Mouse (Mus musculus) layer of hippocampus, postnatal 14 days (tissue): ENCODE data around the gene 5830411N06Rik. TPM values are rescaled to one million over a fixed set of nuclear protein-coding genes. Genes with fewer than 3 reads are reported as not detected.

Source experiments
- total RNA-seq, 2 experiments: library from RNA; stranded (reverse); gene quantifications; 2 replicates each; pipeline ENCODE4 v1.2.3; 2021

5830411N06Rik gene
- total RNA-seq, 2 experiments from 2014 or later: 0.23 to 0.33 TPM

Other genes with a start within 250 kb of the 5830411N06Rik start
- 10 to 100 TPM; 21.9 to 25.7 TPM for gene Zfp511, start 210.9 kb upstream of the 5830411N06Rik start, total RNA-seq
- gene Tubgcp2, start 210.6 kb upstream of the 5830411N06Rik start, total RNA-seq: 10 to 100 TPM; 34.9 to 39.3 TPM
- under 1 TPM; 0.37 to 0.64 TPM for gene Msx3, start 198.2 kb upstream of the 5830411N06Rik start, total RNA-seq
- 100 to 1,000 TPM; 203 to 219 TPM for gene Caly, start 164.7 kb upstream of the 5830411N06Rik start, total RNA-seq
- gene Prap1, start 153.9 kb upstream of the 5830411N06Rik start, total RNA-seq: not detected
- gene Fuom, start 144.8 kb upstream of the 5830411N06Rik start, total RNA-seq: 10 to 100 TPM; 37.6 to 37.8 TPM
- 1 to 10 TPM; 3.8 to 6.1 TPM for gene Paox, start 131.5 kb upstream of the 5830411N06Rik start, total RNA-seq
- 10 to 100 TPM; 52.6 to 56.0 TPM for gene Echs1, start 130.8 kb upstream of the 5830411N06Rik start, total RNA-seq
- gene Mtg1, start 109.7 kb upstream of the 5830411N06Rik start, total RNA-seq: 10 to 100 TPM; 21.8 to 23.6 TPM
- gene Sprn, start 92.4 kb upstream of the 5830411N06Rik start, total RNA-seq: 100 to 1,000 TPM; 192 to 199 TPM
- gene Olfr522, start 82.5 kb upstream of the 5830411N06Rik start, total RNA-seq: not detected
- gene Olfr523, start 74.1 kb upstream of the 5830411N06Rik start, total RNA-seq: under 1 TPM; 0.12 to 0.24 TPM
- not detected for gene Olfr524, start 41.3 kb upstream of the 5830411N06Rik start, total RNA-seq
- under 1 TPM; 0.85 to 0.98 TPM for gene Cd163l1, start 29.0 kb upstream of the 5830411N06Rik start, total RNA-seq
- gene Olfr525, start 73.6 kb downstream of the 5830411N06Rik start, total RNA-seq: not detected
- not detected for gene Olfr527, start 86.7 kb downstream of the 5830411N06Rik start, total RNA-seq
- gene Olfr60, start 114.4 kb downstream of the 5830411N06Rik start, total RNA-seq: not detected
- not detected for gene Olfr530, start 129.0 kb downstream of the 5830411N06Rik start, total RNA-seq
- not detected for gene Olfr531, start 155.6 kb downstream of the 5830411N06Rik start, total RNA-seq
- gene Olfr532, start 174.4 kb downstream of the 5830411N06Rik start, total RNA-seq: not detected
- not detected for gene Olfr533, start 216.1 kb downstream of the 5830411N06Rik start, total RNA-seq
- gene Olfr535, start 236.9 kb downstream of the 5830411N06Rik start, total RNA-seq: under 1 TPM; 0.12 to 0.23 TPM